Mouse (Mus musculus) kidney, postnatal 0 days (tissue): ENCODE results near the gene Dcst1. TPM values are rescaled to one million over a fixed set of nuclear protein-coding genes. Genes with fewer than 3 reads are reported as not detected.

Experiments
- ATAC-seq: fragments of 200-750 bp; cut with Nextera tagmentation; replicated peaks from 2 replicates; pipeline ENCODE4 v1.8.0; 2017; ENCODE audit warnings: low read depth, moderate number of reproducible peaks, moderate TSS enrichment, moderate library complexity; ENCODE audit not compliant: low FRiP score
- DNase-seq: peaks from one replicate; pipeline ENCODE4 v3.0.0-alpha.2; 2016; ENCODE audit warnings: low spot score
- H3K27ac ChIP-seq: fragments of 300-500 bp; sonication (generic); 2 replicates; pipeline ENCODE4 v1.5.1; 2014; ENCODE audit warnings: mild to moderate bottlenecking
- H3K27me3 ChIP-seq: fragments of 300-500 bp; sonication (generic); 2 replicates; pipeline ENCODE4 v1.6.1; 2014; ENCODE audit warnings: low read length, mixed read lengths; ENCODE audit not compliant: insufficient read depth
- H3K36me3 ChIP-seq: fragments of 300-500 bp; sonication (generic); 2 replicates; pipeline ENCODE4 v1.6.1; 2014; ENCODE audit warnings: low read length, mixed read lengths; ENCODE audit not compliant: insufficient read depth
- H3K4me1 ChIP-seq: fragments of 300-500 bp; sonication (generic); replicated peaks from 2 replicates; pipeline ENCODE4 v1.6.1; 2014; ENCODE audit warnings: antibody characterized with exemption, low read length, mixed read lengths; ENCODE audit not compliant: insufficient read depth
- H3K4me2 ChIP-seq: fragments of 300-500 bp; sonication (generic); 2 replicates; pipeline ENCODE4 v1.6.1; 2014; ENCODE audit warnings: mild to moderate bottlenecking, low read length, moderate library complexity, mixed read lengths
- H3K4me3 ChIP-seq: fragments of 300-500 bp; sonication (generic); replicated peaks from 2 replicates; pipeline ENCODE4 v1.5.1; 2014; ENCODE audit warnings: low read depth, low read length
- H3K9ac ChIP-seq: fragments of 300-500 bp; sonication (generic); 2 replicates; pipeline ENCODE4 v1.6.1; 2014; ENCODE audit warnings: low read depth, low read length
- H3K9me3 ChIP-seq: fragments of 300-500 bp; sonication (generic); replicated peaks from 2 replicates; pipeline ENCODE4 v1.6.1; 2016; ENCODE audit warnings: low read length, inconsistent platforms, mixed read lengths
- CTCF ChIP-seq: IDR thresholded peaks from 2 replicates; pipeline ENCODE4 v1.5.1; 2016; ENCODE audit warnings: antibody characterized with exemption, low read depth, mild to moderate bottlenecking, moderate library complexity
- WGBS: fragments of 180-500 bp; shearing (Covaris S2); extraction: QIAGEN DNeasy Blood & Tissue Kit; methylation state at CpG from one replicate; pipeline ENCODE4 v1.1.7; 2014; 5-methylcytosine and 5-hydroxymethylcytosine counted together
- polyA plus RNA-seq: library from polyadenylated mRNA; unstranded; fragments of >200 nt; fragmentation: Nextera tagmentation; extraction: Ambion mirVana; gene quantifications from 2 replicates; pipeline ENCODE4 v1.2.1, GENCODE M21; 2015

Gene Dcst1
- polyA plus RNA-seq, 1 experiment from 2014 or later = 6.2 TPM

GRCm38 (mm10) chr3:89385451-89385850, 20.4 kb upstream of the Dcst1 start:
- ATAC-seq (no peak), DNase-seq (no peak)
- Histone ChIP-seq H3K9me3 (no peaks in the 10 kb centered on the region), H3K4me1 (0 out of 2 replicates have a peak, but pooled peaks cover 11% of the 10 kb centered on the region), H3K4me2 (no peak overlapping the region), H3K27ac (0 out of 2 replicates have a peak overlapping the region, but pooled peaks have one; percentile 22), H3K36me3 (0 out of 2 replicates have a peak, but pooled peaks cover 5% of the 10 kb centered on the region), H3K9ac (no peak overlapping the region), H3K27me3 (no peaks in the 10 kb centered on the region), H3K4me3 (no peak overlapping the region)
- TF ChIP-seq CTCF = no peak
- WGBS = 53% methylated on average over 11 of the region's 11 CpGs

GRCm38 (mm10) chr3:89384331-89385076, 19.5 kb upstream of the Dcst1 start:
- H3K4me2 ChIP-seq = no peak overlapping the region
- H3K36me3 ChIP-seq = 0 out of 2 replicates have a peak, but pooled peaks cover 12% of the 10 kb centered on the region
- no peaks in the 10 kb centered on the region for H3K9me3 ChIP-seq
- DNase-seq = no peak
- 0 out of 2 replicates have a peak overlapping the region, but pooled peaks have one; percentile 22 for H3K27ac ChIP-seq
- H3K27me3 ChIP-seq = no peaks in the 10 kb centered on the region
- 0 out of 2 replicates have a peak, but pooled peaks cover 8% of the 10 kb centered on the region for H3K4me1 ChIP-seq
- H3K9ac ChIP-seq = no peak overlapping the region
- ATAC-seq = no peak
- 80% methylated on average over 12 of the region's 12 CpGs for WGBS
- no peak for TF ChIP-seq CTCF
- H3K4me3 ChIP-seq = no peak overlapping the region

GRCm38 (mm10) chr3:89383651-89384255, 18.7 kb upstream of the Dcst1 start:
- DNase-seq (no peak), ATAC-seq (no peak)
- Histone ChIP-seq H3K9me3 (no peaks in the 10 kb centered on the region), H3K9ac (no peak overlapping the region), H3K27me3 (no peaks in the 10 kb centered on the region), H3K4me2 (no peak overlapping the region), H3K4me1 (0 out of 2 replicates have a peak, but pooled peaks cover 8% of the 10 kb centered on the region), H3K4me3 (no peak overlapping the region), H3K36me3 (0 out of 2 replicates have a peak, but pooled peaks cover 12% of the 10 kb centered on the region), H3K27ac (no peak overlapping the region)
- TF ChIP-seq CTCF = no peak
- 89% methylated on average over 5 of the region's 5 CpGs for WGBS

DNA sequence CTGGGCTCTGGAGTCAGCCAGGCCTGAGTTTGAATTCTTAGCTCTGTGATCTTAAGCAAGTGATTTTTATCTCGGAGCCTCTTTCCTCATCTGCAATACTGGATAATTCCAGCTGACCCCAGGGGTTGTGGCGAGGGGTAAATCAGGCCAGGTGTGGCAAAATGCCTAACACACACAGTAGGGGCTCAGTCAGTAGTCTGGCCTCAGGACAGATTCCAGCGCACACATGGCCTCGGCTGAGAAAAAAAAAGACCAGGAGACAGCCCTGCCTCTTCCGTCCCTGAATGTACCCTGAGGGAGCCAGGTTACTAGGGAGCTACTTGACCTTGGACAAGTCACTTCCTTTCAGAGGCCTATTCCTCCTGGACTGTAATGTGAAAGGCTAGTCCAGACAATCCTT, 17.9 kb upstream of the Dcst1 start:
- DNase-seq (no peak), ATAC-seq (no peak)
- Histone ChIP-seq H3K27me3 (no peaks in the 10 kb centered on the region), H3K9ac (no peak overlapping the region), H3K27ac (no peak overlapping the region), H3K4me1 (peaks cover 11% of the 10 kb centered on the region; the same call in 1 of the 2 replicates), H3K4me2 (no peak overlapping the region), H3K36me3 (0 out of 2 replicates have a peak, but pooled peaks cover 12% of the 10 kb centered on the region), H3K4me3 (no peak overlapping the region), H3K9me3 (no peaks in the 10 kb centered on the region)
- 87% methylated on average over 5 of the region's 5 CpGs for WGBS
- no peak for TF ChIP-seq CTCF

DNA sequence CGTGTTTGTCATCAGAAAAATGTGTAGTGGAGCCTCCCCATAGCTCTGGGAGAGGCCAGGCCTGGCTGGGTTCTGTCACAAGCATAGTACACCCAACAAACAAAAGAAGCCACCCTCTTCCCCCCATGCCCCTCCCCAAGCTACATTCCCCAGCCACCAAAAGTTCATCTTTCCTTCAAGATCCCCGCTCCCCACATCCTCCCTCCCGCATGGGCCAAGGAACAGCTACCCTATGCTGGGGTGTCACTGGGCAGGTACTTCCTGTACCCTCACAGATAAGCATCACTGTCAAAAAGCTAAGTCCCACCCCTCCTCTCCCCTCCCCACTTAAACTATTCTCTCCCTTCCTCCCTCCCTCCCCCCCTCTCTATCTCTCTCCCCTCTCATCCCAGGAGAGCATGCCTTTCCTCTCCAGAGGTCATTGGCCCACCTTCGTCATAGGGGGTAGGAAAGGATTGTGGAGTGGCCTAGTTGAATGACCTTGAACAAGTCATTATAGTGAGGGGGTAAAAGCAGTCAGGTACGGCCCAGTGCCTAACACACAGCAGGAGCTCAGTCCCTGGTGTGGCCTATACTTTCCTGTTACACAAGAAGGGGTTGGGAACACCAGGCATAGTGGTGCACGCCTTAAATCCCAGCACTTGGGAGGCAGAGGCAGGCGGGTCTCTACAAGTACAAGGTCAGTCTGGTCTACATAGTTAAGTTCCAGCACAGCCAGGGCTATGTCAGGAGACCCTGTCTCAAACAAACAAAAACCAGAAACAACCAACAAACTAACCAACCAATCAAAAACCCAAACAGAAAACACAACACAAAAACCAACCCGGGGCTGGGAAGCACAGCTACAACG, 17.2 kb upstream of the Dcst1 start:
- H3K27me3 ChIP-seq = no peaks in the 10 kb centered on the region
- H3K27ac ChIP-seq = no peak overlapping the region
- no peak overlapping the region for H3K4me2 ChIP-seq
- H3K4me3 ChIP-seq = no peak overlapping the region
- H3K4me1 ChIP-seq = peaks cover 8% of the 10 kb centered on the region; the same call in 1 of the 2 replicates
- no peak for DNase-seq
- 0 out of 2 replicates have a peak, but pooled peaks cover 12% of the 10 kb centered on the region for H3K36me3 ChIP-seq
- H3K9ac ChIP-seq = no peak overlapping the region
- WGBS = 83% methylated on average over 9 of the region's 9 CpGs
- H3K9me3 ChIP-seq = no peaks in the 10 kb centered on the region
- ATAC-seq = no peak
- TF ChIP-seq CTCF = no peak

DNA sequence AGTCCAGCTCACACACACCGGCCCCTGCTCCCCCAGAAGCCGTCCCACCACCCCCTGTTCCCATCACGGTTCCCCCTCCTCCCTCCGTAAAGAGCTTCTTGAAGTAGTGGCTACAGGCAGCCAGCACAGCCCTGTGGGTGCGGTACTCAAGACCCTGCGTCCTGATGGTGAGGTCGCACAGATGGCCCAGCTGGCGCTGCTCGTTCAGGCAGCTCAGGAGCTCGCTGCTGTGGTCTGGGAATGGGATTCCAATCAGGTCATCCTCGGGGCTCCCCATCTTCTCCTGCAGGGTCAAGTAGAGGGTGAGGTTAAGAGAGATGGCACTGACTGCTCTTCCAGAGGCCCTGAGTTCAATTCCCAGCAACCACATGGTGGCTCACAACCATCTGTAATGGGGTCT, 16.2 kb upstream of the Dcst1 start:
- H3K4me2 ChIP-seq = no peak overlapping the region
- H3K4me3 ChIP-seq = no peak overlapping the region
- no peaks in the 10 kb centered on the region for H3K9me3 ChIP-seq
- ATAC-seq (no peak), DNase-seq (no peak)
- no peaks in the 10 kb centered on the region for H3K27me3 ChIP-seq
- H3K4me1 ChIP-seq = peaks cover 4% of the 10 kb centered on the region; the same call in 1 of the 2 replicates
- H3K36me3 ChIP-seq = 0 out of 2 replicates have a peak, but pooled peaks cover 12% of the 10 kb centered on the region
- H3K27ac ChIP-seq = no peak overlapping the region
- WGBS = 84% methylated on average over 11 of the region's 11 CpGs
- TF ChIP-seq CTCF = no peak
- H3K9ac ChIP-seq = no peak overlapping the region
